Mouse (Mus musculus) B cell, adult 2 months (primary cell): ENCODE results near the gene Cysrt1.

Source experiments
- DNase-seq, 2 experiments: peaks; one replicate each; pipeline ENCODE4 v3.0.0; 2022

Gene Cysrt1

DNA sequence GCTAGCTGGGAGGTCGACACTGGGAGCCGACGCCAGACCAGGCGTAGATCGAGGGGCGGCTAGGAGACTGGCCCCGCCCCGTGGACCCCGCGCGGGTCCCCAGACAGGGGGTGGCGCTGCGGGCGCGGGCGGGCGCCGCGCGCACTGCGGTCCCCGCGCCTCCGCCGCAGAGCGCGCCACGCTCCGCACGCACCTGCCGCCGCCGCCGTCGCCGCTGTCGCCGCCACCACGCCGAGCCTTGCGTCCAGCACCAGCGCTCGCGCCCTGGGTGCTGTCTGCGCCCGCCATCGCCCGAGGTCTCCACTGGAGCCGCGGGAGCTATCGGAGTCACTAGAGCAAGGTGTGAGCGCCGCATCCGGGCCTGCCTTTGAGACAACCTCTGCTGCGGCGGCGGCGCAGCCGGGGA lies at the start of gene Cysrt1, which contains the start of gene Rnf208:
Gene Cysrt1, minus strand, starts transcription at position 352 of the 406 bp plus-strand sequence.
Gene Rnf208, plus strand, starts transcription at position 155 of the 406 bp plus-strand sequence.
- peak; percentile 28 to 34 for DNase-seq

DNA sequence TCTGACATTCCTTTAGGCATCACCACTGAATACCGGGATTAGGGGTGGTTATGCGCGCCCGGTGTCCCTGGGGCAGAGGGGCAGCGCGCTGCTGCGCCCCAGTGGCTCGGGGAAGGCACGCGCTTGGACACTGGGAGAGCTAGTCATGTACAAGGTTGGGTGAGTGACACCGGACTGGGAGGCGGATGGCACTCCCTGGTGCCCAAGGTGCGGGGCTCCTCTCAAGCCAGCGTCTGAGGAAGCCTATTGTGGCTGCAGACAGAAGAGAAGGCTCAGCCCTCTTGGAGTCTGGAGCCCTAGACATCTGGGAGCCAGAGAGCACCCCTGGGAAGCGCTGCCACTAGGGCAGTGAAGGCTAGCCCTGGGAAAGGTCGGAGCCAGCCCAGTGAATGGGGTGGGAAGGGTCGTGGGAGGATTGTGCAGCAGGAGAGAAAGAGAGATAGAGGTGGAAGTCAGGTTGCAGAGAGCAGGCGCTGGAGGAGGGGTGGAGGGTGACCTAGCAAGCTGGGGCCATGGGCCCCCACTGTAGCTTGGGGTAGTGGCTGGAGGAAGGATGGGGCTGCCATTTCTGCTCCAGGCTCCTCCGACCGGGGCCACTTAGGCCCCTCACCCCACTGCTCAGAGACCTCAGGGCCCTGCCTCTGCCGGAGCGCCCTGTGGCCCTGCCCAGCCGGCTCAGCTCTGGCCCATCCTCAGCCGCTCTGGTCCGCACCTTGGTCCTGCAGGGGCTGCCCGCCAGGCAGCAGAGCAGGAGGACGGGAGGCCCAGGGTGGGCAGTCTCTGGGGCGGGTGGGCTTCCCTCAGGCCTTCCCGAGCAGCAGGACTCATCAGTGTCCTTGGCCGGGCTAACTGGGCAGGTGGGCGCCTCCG lies 49.2 kb upstream of the Cysrt1 start:
- no peak for DNase-seq

DNA sequence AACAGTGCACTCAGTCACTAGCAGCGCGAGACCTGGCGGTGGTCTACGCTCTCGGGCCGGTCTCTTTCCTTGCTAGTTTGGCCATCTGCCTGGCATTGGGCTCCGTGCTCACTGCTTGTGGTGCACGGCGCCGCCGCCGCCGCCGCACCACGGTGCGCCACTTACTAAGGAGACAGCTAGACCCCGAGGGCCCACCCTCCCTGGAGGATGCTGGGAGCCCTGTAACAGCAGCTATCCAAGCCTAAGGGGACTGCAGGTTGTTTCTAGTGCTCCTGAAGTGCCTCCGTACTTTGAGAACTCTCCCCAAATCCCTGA lies 48.5 kb upstream of the Cysrt1 start:
- no peak for DNase-seq

DNA sequence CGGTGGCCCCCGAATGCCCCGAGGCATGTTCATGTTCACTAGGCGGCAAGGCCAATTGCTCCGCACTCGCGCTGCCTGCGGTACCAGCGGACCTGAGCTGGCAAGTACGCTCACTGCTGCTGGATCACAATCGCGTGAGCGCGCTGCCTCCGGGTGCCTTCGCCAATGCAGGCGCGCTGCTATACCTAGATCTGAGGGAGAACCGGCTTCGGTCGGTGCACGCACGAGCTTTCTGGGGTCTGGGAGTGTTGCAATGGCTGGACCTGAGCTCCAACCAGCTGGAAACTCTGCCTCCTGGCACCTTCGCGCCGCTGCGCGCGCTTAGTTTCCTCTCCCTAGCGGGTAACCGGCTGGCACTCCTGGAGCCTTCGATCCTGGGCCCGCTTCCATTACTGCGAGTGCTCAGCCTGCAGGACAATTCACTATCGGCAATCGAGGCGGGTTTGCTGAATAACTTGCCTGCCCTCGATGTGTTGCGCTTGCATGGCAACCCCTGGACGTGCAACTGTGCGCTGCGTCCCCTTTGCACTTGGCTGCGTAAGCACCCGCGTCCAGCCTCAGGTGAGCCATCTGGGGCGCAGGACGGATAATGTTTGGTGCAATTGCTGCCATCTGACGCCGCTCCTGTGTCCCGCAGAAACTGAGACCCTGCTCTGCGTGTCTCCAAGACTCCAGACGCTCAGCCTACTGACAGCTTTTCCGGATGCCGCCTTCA lies 48.0 kb upstream of the Cysrt1 start:
- no peak for DNase-seq

DNA sequence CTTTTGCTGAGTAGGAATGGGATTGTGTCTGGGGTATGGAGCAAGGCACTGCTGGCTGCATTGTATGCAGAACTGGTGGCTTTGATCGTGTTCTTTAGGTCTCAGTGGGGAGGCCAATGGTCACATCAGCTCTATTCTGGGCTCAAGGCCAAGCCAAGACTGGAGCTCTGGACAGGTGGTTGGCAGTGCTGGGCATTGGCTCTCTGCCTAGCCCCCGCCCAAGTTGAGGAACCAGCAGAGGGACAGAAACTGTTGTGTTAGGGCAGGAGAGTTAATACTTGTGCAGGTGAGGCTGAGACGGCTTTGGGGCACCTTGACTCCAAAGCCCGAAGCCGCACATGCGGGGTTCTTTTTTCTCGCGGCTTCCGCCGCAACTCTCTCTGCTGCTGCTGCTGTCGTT lies 47.4 kb upstream of the Cysrt1 start, which contains the start of gene Lrrc26:
Gene Lrrc26, plus strand, starts transcription at position 265 of the 400 bp plus-strand sequence.
- DNase-seq: no peak

DNA sequence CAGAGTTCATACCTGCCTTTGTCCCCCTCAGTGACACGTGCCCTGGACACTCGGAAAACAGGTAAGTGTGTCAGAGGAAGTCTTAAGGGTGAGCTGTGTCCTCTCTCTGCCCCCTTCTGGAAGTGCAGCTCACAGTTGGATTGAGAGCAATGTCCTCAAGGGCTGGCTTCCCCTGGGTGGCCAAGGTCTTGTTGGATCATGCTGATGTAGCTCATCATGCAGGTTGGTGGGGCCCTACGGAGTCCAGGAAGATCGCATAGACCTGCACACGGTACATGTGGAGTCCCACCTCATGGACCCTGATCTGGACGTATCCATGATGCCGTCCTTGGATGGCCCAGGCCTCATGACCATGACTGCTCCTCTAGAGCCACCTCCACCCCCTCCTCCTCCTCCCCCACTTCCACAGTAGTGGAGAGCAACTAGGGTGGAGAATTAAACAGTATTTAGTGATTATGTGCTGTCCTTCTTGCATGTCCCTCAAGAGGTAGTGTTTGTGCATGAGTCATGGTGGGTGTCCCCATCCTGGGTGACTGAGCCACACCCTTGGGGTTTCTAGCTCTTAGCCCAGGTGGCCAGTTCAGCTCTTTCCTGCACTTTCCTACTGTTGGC lies 46.6 kb upstream of the Cysrt1 start:
- DNase-seq: no peak

DNA sequence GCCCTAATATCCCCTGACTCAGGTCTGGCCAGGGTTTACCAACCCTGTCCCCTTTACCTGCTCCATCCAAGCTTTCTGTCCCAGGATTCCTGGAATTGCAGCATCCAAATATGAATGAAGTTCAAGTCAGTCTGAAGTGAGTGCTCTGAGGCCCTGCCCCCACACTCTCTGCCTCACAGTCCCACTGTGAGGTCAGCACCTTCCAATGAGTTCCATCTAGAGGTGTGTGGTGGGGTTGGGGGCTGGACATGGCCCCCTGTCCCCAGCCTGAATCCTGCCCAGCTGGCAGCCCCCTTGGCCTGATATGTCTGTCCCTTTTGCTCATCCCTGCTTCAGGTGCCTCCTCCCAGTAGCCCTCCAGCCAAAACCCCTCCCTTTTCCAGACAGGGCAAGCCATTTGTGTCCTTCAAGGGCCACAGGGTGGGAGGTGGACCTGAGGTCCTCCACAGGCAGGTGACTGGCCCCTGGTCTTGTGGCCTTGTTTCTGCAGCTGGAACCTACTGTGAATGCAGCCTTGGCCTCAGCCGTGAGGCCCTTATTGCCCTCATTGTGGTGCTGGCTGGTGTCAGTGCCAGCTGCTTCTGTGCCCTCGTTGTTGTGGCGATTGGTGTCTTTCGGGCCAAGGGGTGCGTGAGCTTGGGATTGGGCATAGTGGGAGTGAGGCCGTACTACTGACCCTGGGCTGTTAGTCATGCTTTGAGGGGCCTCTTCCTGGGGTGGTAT lies 45.8 kb upstream of the Cysrt1 start, which contains the start of gene Tmem210:
Gene Tmem210, plus strand, starts transcription at position 219 of the 723 bp plus-strand sequence.
- DNase-seq: no peak

DNA sequence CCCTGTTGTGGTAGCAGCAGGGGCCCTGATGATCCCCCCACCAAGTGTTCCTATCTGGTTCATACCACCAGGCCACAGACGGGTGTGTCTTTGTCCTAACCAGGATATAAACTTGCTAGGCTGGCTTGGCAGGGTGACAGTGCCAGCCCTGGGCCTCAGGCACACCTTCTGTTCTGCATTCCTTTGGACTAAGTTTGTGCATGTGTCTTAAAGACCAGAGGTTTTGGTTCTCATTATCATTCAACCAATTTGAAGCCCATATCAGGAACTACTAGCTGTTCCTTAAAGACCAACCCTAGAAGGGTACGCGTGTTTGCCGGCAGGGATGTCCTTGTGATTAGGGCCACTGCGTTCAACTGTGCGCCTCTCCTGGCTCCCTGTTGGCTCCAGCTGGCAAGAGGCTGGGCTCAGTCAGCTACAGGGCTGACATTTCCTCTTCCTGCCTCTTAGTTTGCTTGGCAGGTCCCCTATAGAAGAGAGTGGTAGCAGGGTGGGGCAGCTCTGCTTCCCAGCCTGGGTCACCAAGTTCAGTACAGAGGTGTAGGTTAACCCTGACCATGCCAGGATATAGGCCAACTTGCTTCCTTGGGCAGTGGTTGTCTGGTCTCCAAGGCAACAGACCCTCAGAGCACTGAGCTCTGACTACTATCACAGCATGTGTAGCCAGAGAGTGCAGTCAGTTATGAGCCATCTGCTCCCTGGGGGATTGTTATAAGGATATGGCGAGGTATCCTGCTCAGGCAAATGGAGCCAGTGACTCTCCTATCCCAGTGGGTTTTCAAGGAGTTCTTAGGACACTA lies 44.8 kb upstream of the Cysrt1 start:
- DNase-seq: no peak

DNA sequence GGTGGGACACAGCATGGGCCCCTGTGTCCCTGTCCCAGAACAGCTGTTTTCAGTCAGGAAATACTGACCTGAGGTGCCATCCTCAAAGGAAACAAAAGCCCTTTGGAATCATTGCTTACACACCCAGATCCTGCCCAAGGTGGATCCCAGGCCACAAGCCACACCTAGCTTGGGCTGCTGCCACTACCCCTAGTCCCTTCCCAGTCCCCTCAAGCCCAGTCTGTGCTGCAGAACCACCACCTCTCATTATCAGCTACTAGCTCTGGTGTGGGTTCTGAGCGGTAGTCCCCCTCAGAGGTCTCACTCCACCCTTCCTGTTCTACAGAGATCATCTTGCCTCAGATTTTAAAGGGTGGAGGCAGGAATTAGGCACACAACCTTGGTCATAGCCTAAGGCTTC lies 44.1 kb upstream of the Cysrt1 start:
- DNase-seq: no peak

DNA sequence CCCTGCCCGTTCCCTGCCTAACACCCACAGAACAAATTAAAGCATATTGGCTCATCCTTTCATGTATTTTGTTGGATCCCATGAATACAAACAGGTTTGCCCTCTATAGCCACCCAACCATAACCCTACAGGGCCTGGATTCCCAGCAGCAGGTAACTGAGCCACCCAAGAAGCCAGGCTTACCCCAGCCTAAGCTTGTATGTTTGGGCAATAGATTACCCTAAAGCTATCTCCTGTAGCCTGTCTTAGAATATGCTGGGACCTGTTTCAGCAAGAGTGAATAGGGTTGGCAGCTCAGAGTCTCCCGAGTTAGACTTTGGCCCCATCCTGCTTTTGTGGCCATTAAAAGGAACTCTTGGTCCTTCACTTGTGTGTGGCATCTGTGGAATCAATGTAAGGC lies 43.3 kb upstream of the Cysrt1 start:
- no peak for DNase-seq

DNA sequence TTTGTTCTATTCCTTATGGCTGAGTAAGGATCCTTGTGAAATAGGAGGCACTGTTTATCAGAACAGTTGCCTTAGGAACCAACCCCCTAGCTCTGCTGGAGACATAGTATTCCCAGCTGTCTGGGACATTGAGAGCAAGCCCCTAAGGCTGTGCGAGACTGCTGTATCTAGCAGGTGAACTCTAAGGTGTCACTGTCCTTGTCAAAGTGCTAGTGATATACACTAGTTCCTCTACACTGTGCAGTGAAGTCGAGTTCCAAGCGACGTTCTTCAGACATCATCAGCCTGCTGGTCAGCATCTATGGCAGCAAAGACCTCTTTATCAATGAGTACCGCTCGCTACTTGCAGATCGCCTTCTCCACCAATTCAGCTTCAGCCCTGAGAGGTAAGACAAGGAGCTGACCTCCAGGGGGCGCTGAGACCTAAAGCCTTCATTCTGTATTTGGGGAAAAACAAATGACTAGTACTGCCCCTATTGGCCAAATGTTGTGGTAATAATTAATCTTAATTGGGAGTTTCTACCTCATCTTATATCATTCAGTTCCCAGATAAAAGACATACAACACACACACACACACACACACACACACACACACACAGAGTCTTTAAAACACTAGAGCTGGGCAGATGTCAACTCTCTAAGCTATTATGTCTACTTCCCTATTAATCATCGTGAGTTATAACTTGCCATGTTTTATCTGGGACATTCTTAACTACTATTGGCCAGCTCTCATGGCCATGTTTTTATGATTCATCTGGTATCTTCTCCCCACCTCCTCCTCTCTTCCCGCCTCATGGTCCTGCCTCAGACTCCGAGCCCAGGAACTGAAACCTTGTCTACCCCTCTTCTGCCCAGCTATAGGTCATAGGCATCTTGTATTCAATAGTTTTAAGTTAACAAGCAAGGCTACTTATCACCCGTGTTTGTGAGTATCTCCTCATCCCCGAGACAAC lies 37.0 kb upstream of the Cysrt1 start:
- DNase-seq: peak; percentile 92 to 95

DNA sequence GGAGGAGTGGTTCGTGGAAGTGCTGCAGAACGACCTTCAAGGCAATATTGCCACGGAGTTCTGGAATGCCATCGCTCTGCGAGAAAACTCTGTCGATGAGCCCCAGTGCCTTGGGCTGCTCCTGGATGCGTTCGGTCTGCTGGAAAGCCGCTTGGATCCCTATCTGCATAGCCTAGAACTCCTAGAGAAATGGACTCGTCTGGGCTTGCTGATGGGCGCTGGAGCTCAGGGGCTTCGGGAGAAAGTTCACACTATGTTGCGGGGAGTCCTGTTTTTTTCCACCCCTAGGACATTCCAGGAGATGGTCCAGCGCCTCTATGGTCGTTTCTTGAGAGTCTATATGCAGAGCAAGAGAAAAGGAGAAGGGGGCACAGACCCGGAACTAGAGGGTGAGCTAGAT lies 30.8 kb upstream of the Cysrt1 start:
- no peak for DNase-seq

DNA sequence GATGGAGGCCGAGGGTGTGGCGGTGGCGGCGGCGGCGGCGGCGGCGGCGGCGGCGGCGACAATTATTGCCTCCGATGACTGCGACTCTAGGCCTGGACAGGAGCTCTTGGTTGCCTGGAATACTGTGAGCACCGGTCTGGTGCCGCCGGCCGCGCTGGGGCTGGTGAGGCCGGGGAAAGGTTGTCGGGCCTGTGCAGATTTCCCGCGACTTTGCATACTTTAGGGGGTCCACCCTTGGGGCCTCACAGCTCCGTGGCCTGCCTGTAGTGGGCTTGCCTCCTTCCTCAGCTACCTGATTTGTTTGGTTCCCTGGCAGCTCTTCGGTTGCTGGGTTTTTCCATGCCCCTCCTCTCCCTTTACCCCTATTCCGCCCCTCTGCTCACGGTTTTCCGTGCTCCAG lies 30.3 kb upstream of the Cysrt1 start:
- DNase-seq: no peak

DNA sequence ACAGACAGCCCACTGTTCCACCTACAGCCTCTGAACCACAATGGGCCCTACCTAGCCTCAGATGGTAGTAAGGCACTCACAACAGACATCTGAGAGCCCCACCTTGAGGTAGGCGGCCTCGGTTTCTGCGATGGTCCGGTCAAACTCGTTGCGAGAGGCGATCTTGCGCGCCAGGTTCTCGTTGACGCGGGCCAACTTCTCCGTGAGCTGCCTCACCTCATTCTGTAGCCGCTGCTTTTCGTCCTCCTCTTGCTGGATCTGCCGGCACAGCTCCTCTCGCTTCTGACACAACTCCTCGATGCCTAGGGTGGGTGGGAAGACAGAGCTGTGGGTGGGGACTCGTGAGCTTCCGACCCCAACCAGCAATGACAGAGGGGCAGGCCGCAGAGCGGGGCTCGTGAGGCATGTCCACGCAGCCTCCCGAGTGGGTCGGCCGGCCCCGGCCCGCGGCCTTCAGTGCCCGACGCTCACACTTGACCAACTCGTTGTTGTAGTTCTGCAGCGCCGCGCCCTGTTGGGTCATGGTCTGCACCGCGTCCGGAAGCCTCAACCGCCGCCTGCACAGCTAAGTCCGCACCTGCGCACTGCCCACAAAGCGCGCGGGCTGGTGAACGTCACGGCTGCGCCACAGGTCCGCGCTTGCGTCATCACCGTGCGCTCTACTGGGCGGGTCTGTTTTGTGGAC lies 29.7 kb upstream of the Cysrt1 start, which contains the start of the genes Ssna1 and Anapc2:
Gene Ssna1, minus strand, starts transcription at position 612 of the 685 bp plus-strand sequence.
Gene Anapc2, plus strand, starts transcription at position 652 of the 685 bp plus-strand sequence.
- peak; percentile 99 for DNase-seq

DNA sequence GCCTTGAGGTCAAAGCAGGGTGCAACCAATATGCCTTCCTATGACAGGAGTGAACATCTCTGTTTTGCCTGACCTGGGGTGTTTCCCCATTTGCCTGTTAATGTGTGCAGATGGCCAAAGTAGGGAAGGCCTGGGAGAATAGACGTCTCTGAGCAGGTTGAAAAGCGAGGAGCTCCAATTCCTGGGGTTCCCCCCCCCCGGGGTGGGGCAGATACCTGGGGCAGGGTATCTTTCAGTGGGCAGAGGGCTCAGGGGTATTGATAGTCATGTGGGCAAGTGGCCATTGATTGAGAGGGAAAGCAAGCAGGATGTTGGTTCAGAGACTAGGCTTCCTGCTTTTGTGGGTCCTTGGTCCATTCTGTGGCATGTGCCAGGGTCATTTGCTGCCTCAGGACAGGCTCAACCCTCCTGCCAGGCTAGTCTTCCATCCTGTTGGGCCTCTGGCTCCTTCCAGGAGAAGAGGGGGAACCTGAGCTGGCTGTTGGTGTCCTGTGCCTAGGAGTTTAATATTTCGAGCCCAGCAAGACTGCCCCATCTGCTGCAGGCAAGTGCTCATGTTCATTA lies 25.6 kb upstream of the Cysrt1 start:
- DNase-seq: no peak

DNA sequence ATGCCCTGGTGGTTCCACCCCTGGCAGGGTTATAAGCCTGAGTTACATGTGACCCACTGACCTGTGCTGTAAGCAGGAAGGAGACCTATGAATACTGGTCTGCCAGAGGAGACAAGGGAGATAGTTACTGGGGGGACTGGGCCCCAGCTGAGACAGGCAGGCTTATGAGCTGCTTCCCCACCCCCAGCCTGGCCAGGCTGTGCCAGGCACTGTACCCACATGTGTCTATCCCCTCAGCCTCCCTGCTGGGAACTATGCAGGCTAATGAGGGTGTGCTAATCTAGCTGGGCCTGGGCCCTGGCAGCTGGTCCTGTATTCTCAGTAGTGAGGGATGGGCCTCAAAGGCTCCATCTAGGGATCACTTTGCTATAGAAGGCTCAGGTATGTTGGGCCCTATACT lies 25.0 kb upstream of the Cysrt1 start:
- DNase-seq: no peak

DNA sequence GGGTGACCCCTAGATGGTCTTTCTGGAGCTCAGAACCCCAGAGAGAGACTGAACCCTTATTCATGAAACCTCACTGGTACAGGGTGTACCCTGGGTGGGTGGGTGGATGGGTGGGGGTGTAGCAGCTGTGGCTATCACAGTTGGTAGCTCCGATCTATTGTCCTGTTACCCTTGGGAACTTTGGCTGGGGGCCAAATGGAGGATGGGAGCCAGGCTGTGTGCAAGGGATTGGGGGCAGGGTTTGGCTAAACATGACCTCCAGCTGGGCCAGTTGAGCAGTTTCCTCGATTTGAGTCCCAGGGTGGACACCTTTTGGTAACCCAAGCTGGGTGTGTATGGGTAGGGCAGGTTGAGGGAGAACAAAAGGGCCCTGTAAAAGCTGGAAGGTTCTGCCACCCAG lies 24.5 kb upstream of the Cysrt1 start:
- no peak for DNase-seq

DNA sequence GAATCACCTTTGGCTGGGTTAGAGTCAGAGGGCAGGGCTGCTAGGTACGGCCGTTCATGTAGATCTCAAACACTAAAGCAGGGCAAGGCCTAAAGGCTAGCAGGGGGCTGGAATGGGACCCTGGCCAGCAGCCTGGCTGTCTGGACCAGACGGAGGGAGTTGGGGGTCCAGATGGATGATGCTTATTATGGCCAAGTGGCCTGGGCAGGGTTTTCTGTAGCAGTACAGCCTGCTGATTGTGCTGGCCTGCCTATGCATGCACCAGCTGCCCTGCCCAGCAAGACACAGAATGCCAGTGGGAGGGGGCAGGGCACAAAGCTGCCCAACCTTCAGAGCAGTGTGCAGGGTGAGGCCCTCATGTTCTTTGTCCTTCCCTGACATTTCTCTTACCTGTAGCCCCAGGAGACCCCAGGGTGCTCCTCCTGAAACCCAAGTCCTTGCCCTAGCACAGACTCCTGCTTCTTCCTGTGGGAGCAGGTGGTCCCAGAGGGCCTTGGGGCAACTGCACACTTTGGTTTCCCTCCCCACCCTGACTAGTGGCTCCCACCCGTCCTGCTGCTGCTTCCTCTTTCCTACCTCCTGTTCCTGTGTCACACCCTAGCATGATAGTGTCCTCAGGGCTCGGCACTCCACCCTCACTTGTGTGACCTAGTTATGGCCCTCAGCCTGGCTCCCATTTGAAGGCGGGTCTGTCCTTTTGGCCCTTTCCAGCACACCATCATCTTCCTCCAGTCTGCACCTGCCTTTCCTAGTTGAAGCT lies 23.8 kb upstream of the Cysrt1 start:
- peak in 1 of 2 experiments; percentile 11 for DNase-seq

DNA sequence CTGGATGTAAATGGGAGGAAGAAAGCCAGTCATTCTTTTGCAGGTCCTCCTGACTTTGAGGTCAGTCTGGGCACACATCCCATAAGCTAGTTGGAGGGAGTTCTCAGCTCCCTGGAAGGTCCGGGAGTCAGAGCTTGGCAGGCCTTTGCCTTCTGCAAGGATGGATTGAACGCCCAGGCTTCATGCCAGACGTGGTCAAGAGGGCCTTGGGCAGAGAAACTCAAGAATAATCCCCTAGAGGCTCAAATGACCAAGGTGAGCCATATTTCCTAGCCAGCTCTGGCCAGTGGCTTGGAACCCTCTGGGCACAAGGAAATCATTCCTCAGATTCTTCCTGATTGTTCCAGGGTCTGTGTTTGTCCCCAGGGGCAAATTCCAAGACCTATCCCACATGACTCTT lies 22.6 kb upstream of the Cysrt1 start:
- no peak for DNase-seq
